Comparison of ENCODE assay signal across 21 mouse cellular contexts in the genomic region with DNA sequence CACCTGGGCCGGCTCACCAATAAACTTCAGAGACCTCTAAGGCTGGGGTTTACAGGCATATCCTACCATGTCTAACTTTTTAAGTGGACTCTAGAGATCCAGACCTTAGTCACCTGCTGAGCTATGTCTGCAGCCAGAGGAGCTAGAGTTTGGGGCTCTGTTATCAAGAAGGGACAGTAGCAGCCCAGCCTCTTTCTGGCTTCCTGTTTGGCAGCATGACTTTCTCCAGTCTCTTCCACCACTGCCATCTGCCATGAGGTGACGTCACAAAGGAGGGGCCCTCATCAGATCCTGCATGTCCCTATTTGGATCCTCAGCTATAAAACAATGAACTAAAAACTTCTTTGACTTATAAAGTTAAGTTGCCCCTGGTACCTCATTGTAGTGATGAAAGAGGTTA.
DNase-seq lines count a peak whose midpoint lies in the region; ATAC-seq lines count a peak whose summit lies in the region.
"Had no signal": no experiment of that assay in that cellular context is flagged by ENCODE, and none has a peak within 500 bp of the region (broad histone marks: within the 10 kb centered on the region; RNA-seq: fewer than 3 reads in every experiment).

No protein-coding gene starts in this region.

- H3K27me3 ChIP-seq in limb, embryonic 10.5 days (ENCODE audit: low read depth, poor library complexity, severe bottlenecking): no peaks in the 10 kb centered on the region
- H3K27me3 ChIP-seq: Patski had no signal

- no peaks in the 10 kb centered on the region for H3K9me3 ChIP-seq in limb, embryonic 10.5 days (replicated peaks)

- peak; percentile 80 for ATAC-seq in common myeloid progenitor, adult 5-6 weeks (replicated peaks; ENCODE audit: low read depth, poor library complexity, severe bottlenecking)
- peak; percentile 88 for ATAC-seq in megakaryocyte progenitor cell, adult 5-6 weeks (replicated peaks; ENCODE audit: poor library complexity)
- peak; percentile 80 for ATAC-seq in megakaryocyte-erythroid progenitor cell, adult 5-6 weeks (replicated peaks; ENCODE audit: low FRiP score, low TSS enrichment, poor library complexity, severe bottlenecking)
- ATAC-seq: activated CD4-positive, CD25-positive, alpha-beta regulatory T cell, adult 4 months; CD4-positive, CD25-positive, alpha-beta regulatory T cell, adult 4 months; Patski had no signal

- peaks cover 47% of the 10 kb centered on the region for H3K4me1 ChIP-seq in limb, embryonic 10.5 days

- no peak overlapping the region for H3K4me3 ChIP-seq in limb, embryonic 10.5 days

- DNase-seq in limb, embryonic 10.5 days (ENCODE audit: low spot score): no peak
- DNase-seq in gastrocnemius, adult 18-20 months (ENCODE audit: low spot score): no peak
- DNase-seq in testis, postnatal 10 days (ENCODE audit: low spot score): no peak
- no peak for DNase-seq in urinary bladder, postnatal 14 days (ENCODE audit: low spot score)
- DNase-seq in thymus, postnatal 14 days: no peak
- DNase-seq: adrenal gland, adult 2 months; adrenal gland, adult 8-10 months; adrenal gland, postnatal 10 days; adrenal gland, postnatal 14 days; adrenal gland, postnatal 25 days; adrenal gland, postnatal 36 days; B cell, adult 2 months; cerebellum, adult 11 months; cerebellum, adult 11-12 months had no signal

- WGBS in limb, embryonic 10.5 days: 89% methylated on average over 2 of the region's 2 CpGs

- peak overlapping the region; percentile 40; the same call in 1 of the 2 replicates for H3K27ac ChIP-seq in limb, embryonic 10.5 days

- H3K36me3 ChIP-seq in limb, embryonic 10.5 days: no peaks in the 10 kb centered on the region
- H3K36me3 ChIP-seq: G1E had no signal
